Mouse (Mus musculus) intestine, postnatal 0 days (tissue): Measurements from ENCODE around the gene Sema4g. TPM values are rescaled to one million over a fixed set of nuclear protein-coding genes. Genes with fewer than 3 reads are reported as not detected.
A peak's percentile ranks its signal among the peaks of the same experiment; 100 is the strongest.

Experiments used
- ATAC-seq: fragments of 200-750 bp; cut with Nextera tagmentation; 2 replicates; pipeline ENCODE4 v1.8.0; 2017; ENCODE audit warnings: mild to moderate bottlenecking, moderate TSS enrichment, moderate library complexity
- H3K27ac ChIP-seq: fragments of 300-500 bp; sonication (generic); 2 replicates; pipeline ENCODE4 v1.5.1; 2014; ENCODE audit warnings: mild to moderate bottlenecking, low read depth, low read length, moderate library complexity
- H3K27me3 ChIP-seq: fragments of 300-500 bp; sonication (generic); replicated peaks from 2 replicates; pipeline ENCODE4 v1.6.1; 2014; ENCODE audit warnings: low read length, mixed read lengths; ENCODE audit not compliant: control insufficient read depth, insufficient read depth
- H3K36me3 ChIP-seq: fragments of 300-500 bp; sonication (generic); 2 replicates; pipeline ENCODE4 v1.6.1; 2014; ENCODE audit warnings: mild to moderate bottlenecking, moderate library complexity; ENCODE audit not compliant: control insufficient read depth, insufficient read depth
- H3K4me1 ChIP-seq: fragments of 300-500 bp; sonication (generic); replicated peaks from 2 replicates; pipeline ENCODE4 v1.6.1; 2014; ENCODE audit warnings: antibody characterized with exemption, low read length, mixed read lengths; ENCODE audit not compliant: control insufficient read depth, insufficient read depth
- H3K4me2 ChIP-seq: fragments of 300-500 bp; sonication (generic); replicated peaks from 2 replicates; pipeline ENCODE4 v1.6.1; 2014; ENCODE audit warnings: low read depth, mild to moderate bottlenecking, moderate library complexity
- H3K4me3 ChIP-seq: fragments of 300-500 bp; sonication (generic); 2 replicates; pipeline ENCODE4 v1.5.1; 2014; ENCODE audit warnings: low read depth, low read length
- H3K9ac ChIP-seq: fragments of 300-500 bp; sonication (generic); 2 replicates; pipeline ENCODE4 v1.6.1; 2014; ENCODE audit warnings: mild to moderate bottlenecking, low read depth, low read length
- H3K9me3 ChIP-seq: fragments of 300-500 bp; sonication (generic); 2 replicates; pipeline ENCODE4 v1.6.1; 2016; ENCODE audit warnings: mixed run types; ENCODE audit not compliant: control insufficient read depth
- CTCF ChIP-seq: sonication (generic); IDR thresholded peaks from 2 replicates; pipeline ENCODE4 v1.5.1; 2016; ENCODE audit warnings: low read depth, mild to moderate bottlenecking, control low read depth, antibody characterized with exemption, moderate library complexity
- WGBS: fragments of 180-500 bp; shearing (Covaris S2); extraction: QIAGEN DNeasy Blood & Tissue Kit; methylation state at CpG from one replicate; pipeline ENCODE4 v1.1.7; 2014; 5-methylcytosine and 5-hydroxymethylcytosine counted together
- polyA plus RNA-seq: library from polyadenylated mRNA; unstranded; fragments of >200 nt; fragmentation: Nextera tagmentation; extraction: Ambion mirVana; gene quantifications from 2 replicates; pipeline ENCODE4 v1.2.1, GENCODE M21; 2015

The Sema4g gene
- polyA plus RNA-seq, 1 experiment from 2014 or later: 7.8 TPM

DNA sequence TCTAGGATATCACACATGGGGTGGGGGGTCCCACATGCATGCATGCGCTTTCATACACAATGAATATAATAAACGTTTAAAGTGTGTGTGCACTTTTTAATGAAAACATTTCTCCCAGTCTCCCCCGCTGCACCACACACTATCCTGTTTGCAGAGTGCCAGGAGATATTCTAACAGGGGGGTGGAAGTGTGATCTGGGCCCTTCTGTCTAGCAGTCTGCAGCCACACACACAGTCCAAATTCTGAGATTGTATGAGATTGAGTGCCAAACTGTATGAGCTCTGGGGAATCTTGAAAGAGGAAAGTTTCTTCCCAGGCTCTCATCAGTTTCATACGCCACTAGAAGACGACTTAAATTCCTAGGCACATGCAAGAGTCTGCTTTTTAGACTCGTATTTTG is 1.1 kb upstream of the Sema4g start:
- no peak overlapping the region for H3K9ac ChIP-seq
- 0 out of 2 replicates have a peak, but pooled peaks cover 18% of the 10 kb centered on the region for H3K4me1 ChIP-seq
- no peak overlapping the region for H3K27ac ChIP-seq
- H3K36me3 ChIP-seq: peaks cover 8% of the 10 kb centered on the region; the same call in 1 of the 2 replicates
- H3K4me3 ChIP-seq: no peak overlapping the region
- H3K9me3 ChIP-seq: no peaks in the 10 kb centered on the region
- TF ChIP-seq CTCF: no peak
- H3K4me2 ChIP-seq: no peak overlapping the region
- WGBS: 62% methylated on average over 6 of the region's 6 CpGs
- no peaks in the 10 kb centered on the region for H3K27me3 ChIP-seq
- ATAC-seq: no peak

DNA sequence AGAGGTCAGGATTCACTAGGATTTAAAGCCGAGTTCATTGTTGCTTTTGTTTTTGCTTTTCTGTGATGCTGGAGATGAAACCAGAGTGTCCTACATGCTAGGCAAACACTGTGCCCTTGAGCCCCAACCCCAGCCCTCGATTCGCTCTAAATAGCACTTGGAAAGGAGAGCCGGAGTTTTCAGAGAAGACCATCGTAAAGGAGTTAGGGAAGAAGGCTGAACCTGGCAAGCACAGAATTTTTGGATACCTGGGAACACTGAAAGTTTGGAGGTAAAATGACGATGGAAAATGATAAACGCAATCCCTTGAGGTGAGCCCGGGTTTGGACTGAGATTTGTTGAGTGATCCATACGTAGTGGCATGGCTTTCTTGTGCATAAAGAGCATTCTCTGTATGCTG is 580 bp upstream of the Sema4g start:
- no peak overlapping the region for H3K9ac ChIP-seq
- 24% methylated on average over 9 of the region's 9 CpGs for WGBS
- H3K4me1 ChIP-seq: 0 out of 2 replicates have a peak, but pooled peaks cover 16% of the 10 kb centered on the region
- H3K4me2 ChIP-seq: peak overlapping the region; percentile 95
- ATAC-seq: no peak
- H3K27me3 ChIP-seq: no peaks in the 10 kb centered on the region
- H3K27ac ChIP-seq: peak overlapping the region; percentile 91
- TF ChIP-seq CTCF: no peak
- no peaks in the 10 kb centered on the region for H3K9me3 ChIP-seq
- peak overlapping the region; percentile 60; the same call in 1 of the 2 replicates for H3K4me3 ChIP-seq
- H3K36me3 ChIP-seq: peaks cover 10% of the 10 kb centered on the region; the same call in 1 of the 2 replicates

DNA sequence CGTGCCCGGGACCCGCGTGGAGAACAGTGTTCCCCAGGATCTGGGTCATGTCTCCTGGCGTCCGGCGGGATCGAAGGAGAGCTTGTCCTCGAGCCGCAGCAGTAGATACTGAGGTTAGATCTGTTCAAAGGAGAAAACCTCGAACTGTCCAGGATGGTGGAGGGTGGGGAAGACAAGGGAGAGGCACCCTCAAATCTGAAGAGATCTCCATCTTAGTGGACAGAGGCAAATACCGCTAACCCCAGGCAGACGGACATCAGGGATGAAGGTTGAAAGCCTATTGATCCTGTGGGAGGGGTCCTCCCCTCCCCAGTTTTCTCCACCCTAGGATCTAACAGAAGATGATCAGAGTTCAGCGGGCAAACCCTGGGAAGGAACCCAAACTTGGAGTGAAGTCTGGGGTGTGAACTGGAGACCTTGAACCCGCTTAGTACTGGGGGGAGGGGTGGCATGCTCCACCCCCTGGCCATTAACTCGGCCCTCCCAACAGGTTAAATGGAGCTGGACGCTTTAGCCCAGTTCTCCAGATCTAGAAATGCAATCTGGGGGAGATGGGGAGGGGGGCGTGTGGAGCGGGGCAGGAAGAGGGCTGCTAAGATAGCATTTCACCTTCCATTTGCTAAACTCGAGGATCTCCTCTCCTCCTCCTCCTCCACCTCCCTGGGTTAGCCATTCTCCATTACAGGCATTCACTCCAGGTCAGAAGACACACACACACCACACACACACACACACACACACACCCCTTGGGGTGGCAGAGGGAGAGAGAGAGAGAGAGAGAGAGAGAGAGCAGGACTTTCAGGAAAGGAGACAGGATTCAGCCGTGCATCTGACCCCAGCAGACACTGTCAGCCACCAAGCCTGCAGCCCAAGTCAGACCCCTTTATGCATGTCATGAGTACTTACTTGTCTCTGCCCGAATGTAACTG is 930 bp downstream of the Sema4g start:
- ATAC-seq: no peak
- Histone ChIP-seq H3K36me3 (peaks cover 14% of the 10 kb centered on the region), H3K27me3 (no peaks in the 10 kb centered on the region), H3K27ac (peak overlapping the region; percentile 91), H3K4me3 (peak overlapping the region; percentile 60), H3K9ac (peak overlapping the region; percentile 75), H3K4me2 (peak overlapping the region; percentile 95), H3K9me3 (no peaks in the 10 kb centered on the region), H3K4me1 (0 out of 2 replicates have a peak, but pooled peaks cover 12% of the 10 kb centered on the region)
- TF ChIP-seq CTCF: no peak
- 4% methylated on average over 22 of the region's 22 CpGs for WGBS

- Histone ChIP-seq H3K27me3 (no peaks in the 10 kb centered on the region), H3K4me2 (peak overlapping the region; percentile 95), H3K27ac (peak overlapping the region; percentile 91), H3K9me3 (no peaks in the 10 kb centered on the region), H3K4me1 (0 out of 2 replicates have a peak, but pooled peaks cover 12% of the 10 kb centered on the region), H3K9ac (no peak overlapping the region), H3K4me3 (0 out of 2 replicates have a peak overlapping the region, but pooled peaks have one; percentile 60), H3K36me3 (peaks cover 14% of the 10 kb centered on the region)
- WGBS: 38% methylated on average over 8 of the region's 8 CpGs
- TF ChIP-seq CTCF: no peak
- peak; percentile 69 for ATAC-seq
Observed at GRCm38 (mm10) chr19:44991031-44991430, 2.1 kb downstream of the Sema4g start.

DNA sequence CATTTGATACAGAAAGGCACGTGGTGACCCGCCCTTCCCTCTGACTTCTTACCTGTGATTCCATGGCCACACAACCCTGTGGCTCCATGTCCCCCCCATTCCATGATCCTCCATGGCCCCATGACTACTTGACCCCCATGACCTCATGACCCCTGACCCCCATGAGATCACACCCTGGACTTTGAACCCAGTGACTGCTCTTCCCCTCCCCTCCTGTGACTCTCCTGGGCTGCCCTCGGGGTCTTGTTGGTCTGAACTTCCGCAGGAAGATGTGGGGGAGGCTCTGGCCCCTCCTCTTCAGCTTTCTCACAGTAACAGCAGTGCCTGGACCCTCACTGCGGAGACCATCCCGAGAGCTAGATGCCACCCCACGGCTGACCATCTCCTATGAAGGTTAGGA is 3.3 kb downstream of the Sema4g start:
- Histone ChIP-seq H3K9me3 (no peaks in the 10 kb centered on the region), H3K4me1 (0 out of 2 replicates have a peak, but pooled peaks cover 12% of the 10 kb centered on the region), H3K4me2 (no peak overlapping the region), H3K36me3 (peaks cover 20% of the 10 kb centered on the region), H3K27me3 (no peaks in the 10 kb centered on the region), H3K4me3 (no peak overlapping the region), H3K9ac (no peak overlapping the region), H3K27ac (peak overlapping the region; percentile 60)
- no peak for TF ChIP-seq CTCF
- no peak for ATAC-seq
- 40% methylated on average over 7 of the region's 7 CpGs for WGBS

GRCm38 (mm10) chr19:44992712-44993111 is 3.8 kb downstream of the Sema4g start:
- Histone ChIP-seq H3K4me2 (no peak overlapping the region), H3K27me3 (no peaks in the 10 kb centered on the region), H3K4me3 (no peak overlapping the region), H3K36me3 (peaks cover 24% of the 10 kb centered on the region), H3K9ac (no peak overlapping the region), H3K9me3 (no peaks in the 10 kb centered on the region), H3K4me1 (0 out of 2 replicates have a peak, but pooled peaks cover 12% of the 10 kb centered on the region), H3K27ac (peak overlapping the region; percentile 60)
- ATAC-seq: no peak
- no peak for TF ChIP-seq CTCF
- WGBS: 59% methylated on average over 7 of the region's 7 CpGs
